Mouse (Mus musculus) v-Abl transformed pro-B cells (cell line): ENCODE data around the gene Capzb.

Experiments used
- in situ Hi-C, 2 experiments: fragments of 400-800 bp; cut with MboI; formaldehyde crosslinking; loops; one replicate each; pipeline ENCODE4 v1.15.1; 2025; ENCODE audit not compliant: unreplicated experiment in 2 of 2

Capzb gene

GRCm38 (mm10) chr4:139232479-139233145 is 39.9 kb downstream of the Capzb start:
- in situ Hi-C loops = no loop called here

DNA sequence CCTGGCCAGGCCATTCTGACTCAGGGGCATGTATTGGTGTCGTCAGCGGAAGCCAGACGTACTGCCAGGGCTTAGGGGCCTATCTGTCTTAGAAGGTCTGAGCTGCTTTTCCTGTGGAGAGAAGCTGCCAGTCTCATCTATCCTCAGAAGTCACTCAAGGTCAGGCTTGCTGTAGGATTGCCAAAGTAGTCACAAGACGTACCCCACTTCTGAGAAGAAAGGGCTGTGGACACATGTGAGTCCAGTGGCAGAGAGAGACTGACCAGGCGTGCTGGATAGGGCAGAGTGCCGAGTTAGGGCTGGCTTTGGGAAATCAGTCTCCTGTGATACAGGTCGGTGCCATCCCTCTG is 40.4 kb downstream of the Capzb start:
- in situ Hi-C loops = no loop called here

DNA sequence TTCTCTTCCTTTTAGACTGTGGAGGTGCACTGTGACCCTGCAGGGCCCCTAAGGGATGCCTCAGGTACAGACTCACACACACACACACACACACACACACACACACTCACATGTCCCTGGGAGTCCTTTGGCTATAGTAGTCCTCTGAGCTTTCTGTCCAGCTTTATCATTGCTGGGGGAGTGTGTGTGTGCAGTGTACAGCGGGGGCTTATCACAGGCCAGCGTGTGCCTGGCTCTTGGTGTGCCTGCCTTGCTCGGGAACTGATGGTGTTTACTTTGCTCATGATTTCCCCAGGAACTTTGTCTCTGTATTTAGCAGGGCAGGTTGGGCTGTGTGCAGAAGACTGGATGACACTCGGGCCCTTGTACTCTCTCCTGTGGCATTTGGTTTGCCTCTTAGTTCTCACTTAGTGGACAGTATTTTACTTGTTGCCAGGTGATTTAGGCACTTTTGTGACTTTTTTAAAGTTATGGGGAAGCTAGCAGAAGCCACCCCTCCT is 41.1 kb downstream of the Capzb start:
- in situ Hi-C loops = no loop called here

DNA sequence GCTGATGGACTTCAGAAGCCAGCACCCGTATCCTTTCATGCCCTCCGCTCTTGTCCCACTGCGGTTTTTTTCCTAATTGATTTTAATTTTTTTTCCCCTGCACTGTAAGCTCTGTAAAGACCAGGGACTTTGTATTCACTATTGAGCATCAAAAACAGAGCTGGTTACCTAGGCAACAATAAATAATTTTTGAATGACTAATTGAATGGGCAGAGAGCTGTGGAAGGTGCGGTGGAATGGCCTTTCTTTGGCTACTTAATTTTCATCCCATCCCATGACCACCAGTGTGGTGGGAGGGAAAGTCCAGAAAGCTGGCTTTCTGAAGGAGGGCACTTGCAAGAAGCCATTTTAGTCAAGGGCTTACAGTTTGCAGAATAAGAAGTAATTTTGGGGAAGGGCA is 41.6 kb downstream of the Capzb start:
- in situ Hi-C loops = no loop called here

DNA sequence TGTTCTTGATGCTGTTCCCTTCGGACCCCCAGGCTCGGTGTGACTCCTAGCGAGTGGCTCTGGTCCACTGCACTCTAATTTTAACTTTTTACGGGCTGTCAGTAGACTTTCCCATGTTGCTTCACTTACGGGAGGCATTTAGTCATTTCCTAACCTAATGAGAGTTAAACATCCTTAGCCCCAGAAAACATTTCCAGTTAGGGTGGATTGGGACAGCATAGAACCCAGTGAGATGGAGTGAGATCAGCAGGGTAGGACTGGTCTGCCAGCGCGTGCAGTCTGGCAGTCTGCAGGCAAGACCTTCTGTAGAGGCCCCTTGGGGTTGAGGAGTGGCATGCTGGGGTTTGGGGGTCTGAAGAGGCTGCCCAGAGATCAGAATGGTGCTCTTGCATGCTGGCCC is 42.9 kb downstream of the Capzb start:
- in situ Hi-C loops = no loop called here

- in situ Hi-C loops = no loop called here
Measured at GRCm38 (mm10) chr4:139238612-139239011, 45.9 kb downstream of the Capzb start.

GRCm38 (mm10) chr4:139240334-139240733 is 47.6 kb downstream of the Capzb start:
- in situ Hi-C loops = no loop called here

- in situ Hi-C loops = no loop called here
Measured at GRCm38 (mm10) chr4:139241678-139242606, 49.2 kb downstream of the Capzb start.

GRCm38 (mm10) chr4:139242607-139242955 is 49.9 kb downstream of the Capzb start:
- in situ Hi-C loops = no loop called here

DNA sequence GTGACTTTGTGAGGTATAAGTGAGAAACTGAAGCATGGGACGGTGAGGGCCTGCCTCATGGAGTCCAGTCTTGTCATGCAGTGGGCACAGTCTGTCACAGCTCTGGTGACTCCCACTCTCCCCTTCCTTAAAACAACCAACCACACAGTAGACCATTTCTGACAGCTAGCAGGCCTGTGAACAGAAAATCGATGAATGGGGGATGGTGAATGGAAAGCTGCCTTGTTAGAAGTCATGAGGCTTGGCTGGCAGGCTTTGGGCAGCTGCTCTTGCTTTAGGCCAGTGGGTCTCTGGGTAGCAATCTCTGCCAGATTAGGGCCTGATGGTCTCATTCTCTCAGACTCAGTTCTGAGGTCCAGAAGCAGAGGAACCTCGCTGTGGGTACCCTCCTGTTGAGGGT is 51.5 kb downstream of the Capzb start:
- in situ Hi-C loops = no loop called here

DNA sequence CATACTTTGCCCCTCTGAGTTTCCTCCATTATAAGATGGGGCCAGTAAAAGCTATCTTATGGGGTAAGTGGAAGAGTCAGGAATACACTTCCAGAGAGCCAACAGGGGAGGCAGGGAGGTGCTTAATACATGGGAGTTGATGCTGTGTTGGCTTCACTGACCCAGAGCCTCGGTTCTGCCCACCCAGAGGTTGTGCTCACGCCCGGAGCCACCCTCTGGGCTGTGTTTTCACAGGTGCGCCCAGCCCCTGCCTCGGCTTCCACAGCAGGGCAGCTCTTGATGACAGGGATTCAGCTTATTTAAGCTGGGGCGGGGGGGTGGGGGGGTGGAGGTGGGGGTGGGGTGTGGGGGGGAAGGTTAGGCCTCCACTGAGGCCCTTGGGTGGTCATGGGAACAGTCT is 52.1 kb downstream of the Capzb start:
- in situ Hi-C loops = no loop called here

DNA sequence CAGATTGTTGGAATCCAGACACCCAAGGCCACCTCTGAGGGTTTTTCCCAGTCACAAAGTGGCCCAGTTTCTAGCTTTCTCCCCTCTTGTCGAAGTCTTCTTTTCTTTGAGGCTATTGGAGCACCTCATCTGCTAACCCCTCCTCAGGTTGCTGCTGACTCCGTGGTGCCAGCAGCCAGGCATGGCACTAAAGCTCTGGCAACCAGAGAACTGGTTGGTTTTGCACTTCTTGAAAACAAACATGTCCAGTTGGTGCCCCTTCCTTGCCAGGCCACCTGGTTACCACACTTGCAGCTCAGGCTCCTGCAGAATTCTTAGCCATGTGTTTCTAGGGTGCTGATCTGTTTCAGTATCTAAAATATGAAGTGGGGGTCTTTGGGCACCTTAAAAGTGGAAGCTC is 52.8 kb downstream of the Capzb start:
- in situ Hi-C loops = no loop called here

DNA sequence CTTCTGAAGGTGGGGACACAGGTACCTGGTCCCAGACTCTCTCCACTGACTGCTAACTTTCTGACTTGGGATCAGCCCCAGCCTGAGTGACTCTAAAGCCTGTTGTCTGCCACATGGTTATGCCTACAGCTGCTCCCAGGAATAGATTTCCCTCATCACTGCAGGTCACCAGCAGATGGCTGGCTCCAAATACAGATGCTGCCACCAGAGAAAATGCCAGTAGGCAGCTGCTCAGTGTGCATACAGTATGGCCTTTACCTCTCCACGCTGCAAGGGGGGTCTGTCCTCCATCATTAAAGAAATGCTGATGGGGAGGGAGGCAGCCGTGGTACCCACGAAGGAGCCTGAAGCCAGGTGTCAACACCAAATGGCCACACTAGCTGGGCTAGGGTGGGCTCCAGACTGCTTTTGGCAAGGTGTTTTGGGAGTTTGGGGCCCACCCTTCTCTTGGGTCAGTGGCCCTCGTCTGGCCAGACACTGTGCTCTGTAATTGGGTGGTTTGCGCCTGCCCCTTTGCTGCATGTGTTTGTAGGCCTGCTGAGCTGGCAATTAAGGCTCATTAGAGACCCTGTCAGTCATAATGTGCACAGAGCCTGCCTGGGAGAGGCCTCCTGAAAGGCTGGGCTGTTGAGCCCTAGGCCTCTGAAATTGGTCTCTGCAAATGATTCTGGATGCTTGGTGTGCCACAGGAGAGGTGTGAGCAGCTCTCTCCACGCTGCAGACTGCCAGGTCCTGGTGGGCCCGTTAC is 53.6 kb downstream of the Capzb start:
- in situ Hi-C loops = no loop called here

DNA sequence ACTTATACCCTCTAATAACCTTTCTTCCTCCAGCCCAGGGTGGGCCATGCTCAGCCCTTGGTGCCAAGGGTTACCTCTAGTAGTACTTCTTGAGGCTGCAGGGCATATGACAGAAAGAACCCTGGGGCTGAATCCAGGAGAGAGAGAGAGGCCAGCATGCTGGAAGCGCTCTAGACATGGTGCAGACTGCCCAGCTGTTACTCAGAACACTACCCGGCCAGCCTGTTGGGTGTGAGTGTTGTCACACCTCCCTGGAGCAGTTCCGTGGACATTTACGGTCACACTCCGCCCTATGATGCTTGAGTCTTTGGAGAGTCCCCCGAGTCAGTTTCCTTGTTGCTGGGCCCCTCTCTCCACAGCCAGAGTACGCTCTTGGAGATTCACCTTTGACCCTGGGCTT is 55.3 kb downstream of the Capzb start:
- in situ Hi-C loops = no loop called here

DNA sequence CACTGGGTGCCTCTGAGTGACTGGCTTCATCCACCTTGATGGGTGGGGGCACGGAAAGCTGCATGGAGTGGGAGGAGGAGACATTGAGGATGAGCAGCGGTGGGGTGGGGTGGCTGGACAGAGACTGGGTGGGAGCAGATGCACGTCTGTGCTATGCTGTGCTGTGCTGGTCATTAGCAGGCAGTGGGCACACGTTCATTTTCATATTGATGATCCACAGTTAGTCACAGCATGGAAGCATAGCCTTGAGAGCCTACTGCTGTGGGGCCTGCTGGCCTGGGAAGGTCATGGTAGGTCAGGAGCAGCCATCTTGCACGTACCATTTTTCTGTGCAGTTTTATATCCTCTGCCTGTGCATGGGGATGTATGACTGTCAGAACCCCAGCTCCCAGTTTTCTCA is 56.0 kb downstream of the Capzb start:
- in situ Hi-C loops = no loop called here

- in situ Hi-C loops = loop anchor here (5.0 to 10.0 kb wide), 3 partner anchors 43 to 165 kb away; no protein-coding TSS in a partner anchor
Measured at GRCm38 (mm10) chr4:139250043-139250442, 57.3 kb downstream of the Capzb start.

DNA sequence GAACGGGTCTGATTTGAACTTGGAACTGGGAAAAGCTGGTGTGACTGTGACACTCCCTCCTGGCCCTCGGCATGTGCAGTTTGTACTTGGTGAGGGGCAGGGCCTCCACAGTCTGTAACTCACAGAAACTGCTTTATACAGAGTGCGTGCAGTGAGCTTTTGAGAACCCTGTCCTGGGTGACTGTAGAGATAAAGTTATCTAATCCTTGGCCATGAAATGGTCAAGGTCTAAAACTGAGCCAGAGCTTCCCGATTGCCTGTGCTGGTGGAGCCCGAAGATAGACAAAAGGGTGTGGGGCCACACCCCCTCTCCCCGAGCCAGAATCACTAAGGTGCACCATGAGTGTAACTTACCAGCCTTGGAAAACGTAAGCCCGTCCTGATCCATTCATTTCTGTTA is 58.2 kb downstream of the Capzb start:
- in situ Hi-C loops = loop anchor here (5.0 to 10.0 kb wide), 3 partner anchors 44 to 166 kb away; no protein-coding TSS in a partner anchor

DNA sequence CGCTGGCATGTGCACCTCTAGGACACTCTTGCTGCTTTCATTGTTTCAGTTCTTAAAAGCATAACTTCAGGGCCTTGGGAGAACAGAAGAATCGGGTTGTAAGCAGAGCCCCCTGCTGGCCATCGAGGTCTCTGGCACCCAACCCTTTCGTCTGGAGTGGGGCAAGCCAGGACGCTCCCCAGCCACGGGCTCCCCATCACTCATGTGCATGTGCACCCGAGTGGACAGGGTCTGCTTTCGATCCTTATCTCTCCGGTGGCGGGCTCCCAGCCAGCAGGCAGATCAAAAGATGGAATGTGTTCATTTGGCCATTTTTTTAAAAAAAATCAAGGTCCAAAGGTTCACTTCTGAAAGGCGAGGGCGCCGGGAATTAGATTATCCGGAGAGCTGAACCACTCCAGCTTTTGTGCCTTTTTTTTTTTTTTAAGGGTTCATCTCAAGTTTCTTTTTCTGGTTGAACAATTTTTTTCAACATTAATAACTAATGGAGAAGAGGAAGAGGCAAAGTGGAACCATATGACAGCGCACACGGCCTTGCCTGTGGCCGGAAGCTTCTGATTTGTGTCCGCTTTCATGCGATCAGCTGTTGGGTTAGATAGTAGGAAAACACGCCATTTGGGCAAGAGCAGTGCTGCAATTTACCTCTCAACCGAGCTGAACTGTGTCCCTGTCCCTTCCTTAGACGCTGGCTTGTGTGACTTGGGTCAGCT is 59.5 kb downstream of the Capzb start:
- in situ Hi-C loops = loop anchor here (5.0 to 10.0 kb wide), 3 partner anchors 45 to 167 kb away; no protein-coding TSS in a partner anchor

GRCm38 (mm10) chr4:139253206-139253605 is 60.5 kb downstream of the Capzb start:
- in situ Hi-C loops = loop anchor here (5.0 to 10.0 kb wide), 3 partner anchors 46 to 168 kb away; no protein-coding TSS in a partner anchor

DNA sequence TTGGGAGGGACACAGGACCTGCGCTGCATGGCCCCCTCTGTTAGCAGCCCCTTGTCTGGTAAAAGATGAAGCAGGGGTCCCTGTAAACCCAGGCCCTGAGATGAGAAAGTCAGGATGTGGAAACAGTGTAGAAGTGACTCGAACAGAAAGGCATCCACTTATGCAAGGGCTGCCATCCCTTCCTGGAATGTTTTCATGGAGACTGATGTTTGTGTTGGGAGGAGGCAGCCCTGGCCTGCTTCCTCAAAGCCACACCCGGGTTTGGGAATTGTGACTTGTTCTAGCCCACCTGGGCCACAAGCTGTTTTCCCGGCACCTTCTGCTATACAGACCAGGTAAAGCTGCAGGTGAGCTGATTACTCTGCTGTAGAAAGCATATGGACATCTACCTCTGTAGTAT is 63.4 kb downstream of the Capzb start:
- in situ Hi-C loops = loop anchor here (10.0 kb wide), 2 partner anchors 51 to 171 kb away; no protein-coding TSS in a partner anchor
